Mouse (Mus musculus): ENCODE measurements around the gene Ocln. TPM values are rescaled to one million over a fixed set of nuclear protein-coding genes. Genes with fewer than 3 reads are reported as not detected.

Gene Ocln
- polyA plus RNA-seq, 1 experiment, result 0.62 TPM

DNA sequence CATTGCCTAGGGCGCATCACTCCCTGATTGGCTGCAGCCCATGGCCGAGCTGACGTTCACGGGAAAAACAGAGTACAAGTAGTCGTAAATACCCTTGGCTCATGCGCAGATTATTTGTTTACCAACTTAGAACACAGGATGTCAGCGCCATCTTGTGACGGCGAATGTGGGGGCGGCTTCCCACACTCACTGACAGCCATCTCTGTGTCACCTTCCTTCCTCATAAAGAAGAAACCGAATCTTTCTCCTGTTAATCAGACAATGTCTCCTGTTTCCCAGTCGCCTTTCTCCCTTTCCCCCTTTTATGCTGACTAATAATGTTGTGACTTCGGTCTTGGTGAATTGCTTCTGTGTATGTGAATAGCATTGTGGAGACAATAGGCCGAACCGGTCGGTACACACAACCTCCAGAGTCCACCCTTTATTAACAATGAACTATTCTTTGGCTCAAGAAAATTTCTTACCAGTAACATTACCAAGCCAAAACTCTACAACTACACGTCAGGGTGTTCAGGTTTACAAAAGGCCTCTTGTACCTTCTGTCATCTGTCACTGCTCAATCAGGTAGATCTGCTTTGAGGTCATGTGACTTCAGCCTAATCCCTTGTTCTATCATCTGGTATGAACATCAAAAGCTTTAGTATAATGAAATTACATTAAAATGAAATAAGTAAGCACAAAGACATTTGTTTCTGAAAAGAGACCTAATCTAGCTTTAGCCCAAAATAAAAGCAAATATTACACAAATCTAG, 41.7 kb upstream of the Ocln start:
- no peaks in the 10 kb centered on the region for H3K36me3 ChIP-seq (ENCODE audit: control insufficient read depth, insufficient read depth, low read length)
- H3K27ac ChIP-seq (ENCODE audit: control insufficient read depth, insufficient read depth, low read length), result peak overlapping the region; percentile 51; the same call in 1 of the 2 replicates
- WGBS, result 57% methylated on average over 13 of the region's 17 CpGs
- H3K27me3 ChIP-seq (ENCODE audit: control insufficient read depth, insufficient read depth, low read length), result no peaks in the 10 kb centered on the region
- peak; percentile 14 for DNase-seq
- TF ChIP-seq CTCF (IDR thresholded peaks at IDR 0.05; ENCODE audit: borderline replicate concordance, control insufficient read depth, extremely low read depth, insufficient read depth, low read length, poor library complexity) (no peak), POLR2A (IDR thresholded peaks at IDR 0.05; ENCODE audit: control insufficient read depth, extremely low read depth, insufficient read depth, low read length, poor library complexity) (no peak)
- H3K4me1 ChIP-seq (replicated peaks; ENCODE audit: control insufficient read depth, insufficient read depth, low read length), result no peaks in the 10 kb centered on the region
- no peak overlapping the region for H3K4me3 ChIP-seq (ENCODE audit: control insufficient read depth, insufficient read depth, low read length)

DNA sequence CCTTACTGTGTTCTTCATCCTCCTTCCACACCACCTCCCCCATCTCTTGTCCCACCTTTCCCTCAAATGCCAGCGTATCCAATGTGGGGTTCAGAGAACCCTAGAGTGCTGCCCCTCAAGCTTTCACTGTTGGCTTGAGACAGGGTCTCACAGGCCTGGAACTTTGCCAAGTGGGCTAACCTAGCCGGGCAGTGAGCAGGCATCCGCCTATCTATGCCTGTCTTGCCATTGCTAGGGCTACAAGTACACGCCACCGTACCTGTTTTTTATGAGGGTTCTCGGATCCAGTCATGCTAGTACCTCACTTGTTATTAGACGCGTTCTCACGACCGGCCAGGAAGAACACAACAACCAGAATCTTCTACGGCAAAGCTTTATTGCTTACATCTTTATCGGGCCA, 36.1 kb upstream of the Ocln start:
- TF ChIP-seq POLR2A (IDR thresholded peaks at IDR 0.05; ENCODE audit: control insufficient read depth, extremely low read depth, insufficient read depth, low read length, poor library complexity) (no peak), CTCF (IDR thresholded peaks at IDR 0.05; ENCODE audit: borderline replicate concordance, control insufficient read depth, extremely low read depth, insufficient read depth, low read length, poor library complexity) (no peak)
- DNase-seq, result no peak
- 68% methylated on average over 12 of the region's 12 CpGs for WGBS
- Histone ChIP-seq H3K4me1 (replicated peaks; ENCODE audit: control insufficient read depth, insufficient read depth, low read length) (peaks cover 5% of the 10 kb centered on the region; the same call in 1 of the 2 replicates), H3K27ac (ENCODE audit: control insufficient read depth, insufficient read depth, low read length) (peak overlapping the region; percentile 91), H3K36me3 (ENCODE audit: control insufficient read depth, insufficient read depth, low read length) (no peaks in the 10 kb centered on the region; the same call in 1 of the 2 replicates), H3K4me3 (ENCODE audit: control insufficient read depth, insufficient read depth, low read length) (peak overlapping the region; percentile 86), H3K27me3 (ENCODE audit: control insufficient read depth, insufficient read depth, low read length) (no peaks in the 10 kb centered on the region)

DNA sequence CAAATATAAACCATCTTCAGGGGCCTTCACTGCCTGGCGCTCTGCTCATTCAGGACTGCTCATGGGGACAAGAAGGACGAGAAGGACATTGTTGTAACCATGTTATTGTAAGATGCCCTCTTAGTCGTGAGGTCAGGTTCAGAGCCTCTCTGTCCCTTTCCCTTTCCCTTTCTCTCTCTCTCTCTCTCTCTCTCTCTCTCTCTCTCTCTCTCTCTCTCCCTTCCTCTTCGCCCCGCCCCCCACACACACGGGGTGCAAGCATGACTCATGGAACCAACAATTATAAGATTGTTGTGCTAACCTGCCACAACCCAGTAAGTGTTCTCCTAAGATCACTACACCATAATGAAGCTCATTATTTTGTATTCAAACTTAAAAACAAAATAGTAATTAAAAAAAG, 29.6 kb upstream of the Ocln start:
- Histone ChIP-seq H3K4me3 (ENCODE audit: control insufficient read depth, insufficient read depth, low read length) (no peak overlapping the region), H3K27me3 (ENCODE audit: control insufficient read depth, insufficient read depth, low read length) (no peaks in the 10 kb centered on the region), H3K36me3 (ENCODE audit: control insufficient read depth, insufficient read depth, low read length) (no peaks in the 10 kb centered on the region), H3K4me1 (replicated peaks; ENCODE audit: control insufficient read depth, insufficient read depth, low read length) (no peaks in the 10 kb centered on the region), H3K27ac (ENCODE audit: control insufficient read depth, insufficient read depth, low read length) (no peak overlapping the region)
- 59% methylated on average over 6 of the region's 6 CpGs for WGBS
- TF ChIP-seq CTCF (IDR thresholded peaks at IDR 0.05; ENCODE audit: borderline replicate concordance, control insufficient read depth, extremely low read depth, insufficient read depth, low read length, poor library complexity), result no peak
- no peak for TF ChIP-seq POLR2A (IDR thresholded peaks at IDR 0.05; ENCODE audit: control insufficient read depth, extremely low read depth, insufficient read depth, low read length, poor library complexity)
- no peak for DNase-seq

DNA sequence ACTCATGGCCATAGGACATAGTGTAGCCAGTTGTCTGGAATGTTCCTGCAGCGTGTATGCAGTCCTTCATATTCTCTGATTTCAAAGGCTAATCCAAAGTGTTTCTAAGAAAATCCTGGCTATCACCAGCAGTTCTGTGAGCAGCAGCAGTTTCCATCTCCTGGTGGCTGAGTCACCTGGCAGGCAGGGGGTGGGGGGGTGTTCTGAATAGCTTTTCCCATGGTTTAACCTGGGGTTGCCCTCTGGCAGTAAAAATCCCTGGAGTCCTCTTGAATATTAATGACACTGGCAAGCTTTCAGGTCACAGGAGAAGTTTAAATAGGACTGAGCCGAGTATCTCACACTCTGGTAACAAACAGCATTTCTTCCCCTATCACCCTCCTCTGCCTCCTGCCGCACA, 29.2 kb upstream of the Ocln start:
- no peak for DNase-seq
- Histone ChIP-seq H3K36me3 (ENCODE audit: control insufficient read depth, insufficient read depth, low read length) (no peaks in the 10 kb centered on the region), H3K4me1 (replicated peaks; ENCODE audit: control insufficient read depth, insufficient read depth, low read length) (no peaks in the 10 kb centered on the region), H3K27ac (ENCODE audit: control insufficient read depth, insufficient read depth, low read length) (no peak overlapping the region), H3K27me3 (ENCODE audit: control insufficient read depth, insufficient read depth, low read length) (no peaks in the 10 kb centered on the region), H3K4me3 (ENCODE audit: control insufficient read depth, insufficient read depth, low read length) (no peak overlapping the region)
- no peak for TF ChIP-seq CTCF (IDR thresholded peaks at IDR 0.05; ENCODE audit: borderline replicate concordance, control insufficient read depth, extremely low read depth, insufficient read depth, low read length, poor library complexity)
- TF ChIP-seq POLR2A (IDR thresholded peaks at IDR 0.05; ENCODE audit: control insufficient read depth, extremely low read depth, insufficient read depth, low read length, poor library complexity), result no peak
- WGBS, result 81% methylated on average over 3 of the region's 3 CpGs

DNA sequence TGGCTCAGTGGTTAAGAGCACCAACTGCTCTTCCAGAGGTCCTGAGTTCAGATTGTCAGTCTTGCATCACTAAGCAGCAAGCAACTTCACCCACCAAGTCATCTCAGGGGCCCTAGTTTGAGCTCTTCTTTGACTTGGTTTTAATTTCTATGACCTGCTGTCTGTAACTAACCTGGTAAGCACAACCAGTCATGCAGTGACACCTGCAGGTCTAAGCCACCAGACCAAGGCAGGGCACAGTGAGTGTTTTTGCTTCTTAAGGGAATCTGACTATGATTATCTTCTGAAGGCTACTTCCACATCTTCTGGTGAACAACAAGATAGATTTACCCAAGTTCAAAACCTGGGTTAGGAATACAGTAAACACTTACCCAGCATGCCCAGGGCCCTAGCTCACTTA, 27.4 kb upstream of the Ocln start:
- Histone ChIP-seq H3K4me3 (ENCODE audit: control insufficient read depth, insufficient read depth, low read length) (no peak overlapping the region), H3K4me1 (replicated peaks; ENCODE audit: control insufficient read depth, insufficient read depth, low read length) (no peaks in the 10 kb centered on the region), H3K27me3 (ENCODE audit: control insufficient read depth, insufficient read depth, low read length) (no peaks in the 10 kb centered on the region), H3K36me3 (ENCODE audit: control insufficient read depth, insufficient read depth, low read length) (no peaks in the 10 kb centered on the region), H3K27ac (ENCODE audit: control insufficient read depth, insufficient read depth, low read length) (no peak overlapping the region)
- no peak for DNase-seq
- TF ChIP-seq CTCF (IDR thresholded peaks at IDR 0.05; ENCODE audit: borderline replicate concordance, control insufficient read depth, extremely low read depth, insufficient read depth, low read length, poor library complexity) (no peak), POLR2A (IDR thresholded peaks at IDR 0.05; ENCODE audit: control insufficient read depth, extremely low read depth, insufficient read depth, low read length, poor library complexity) (no peak)

DNA sequence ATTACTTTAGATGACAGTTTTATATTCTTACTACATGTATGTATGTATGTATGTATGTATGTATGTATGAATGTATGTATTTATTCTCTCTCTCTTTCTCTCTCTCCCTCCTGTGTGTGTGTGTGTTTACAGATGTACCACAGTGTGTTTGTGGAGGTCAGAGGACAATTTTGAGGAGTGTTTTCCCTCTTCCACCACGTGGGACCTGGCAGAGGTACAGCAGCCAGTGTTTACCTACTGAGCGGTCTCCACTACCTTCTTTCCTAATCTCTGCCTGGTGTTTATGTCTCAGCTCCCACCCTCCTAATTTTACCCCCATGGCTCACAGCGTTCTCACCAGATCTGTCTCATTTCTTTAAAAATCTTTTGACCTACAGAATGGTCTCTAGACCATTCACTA, 26.7 kb upstream of the Ocln start:
- 80% methylated on average over 3 of the region's 3 CpGs for WGBS
- Histone ChIP-seq H3K36me3 (ENCODE audit: control insufficient read depth, insufficient read depth, low read length) (no peaks in the 10 kb centered on the region), H3K27me3 (ENCODE audit: control insufficient read depth, insufficient read depth, low read length) (no peaks in the 10 kb centered on the region), H3K4me1 (replicated peaks; ENCODE audit: control insufficient read depth, insufficient read depth, low read length) (no peaks in the 10 kb centered on the region), H3K27ac (ENCODE audit: control insufficient read depth, insufficient read depth, low read length) (no peak overlapping the region), H3K4me3 (ENCODE audit: control insufficient read depth, insufficient read depth, low read length) (no peak overlapping the region)
- DNase-seq, result no peak
- TF ChIP-seq POLR2A (IDR thresholded peaks at IDR 0.05; ENCODE audit: control insufficient read depth, extremely low read depth, insufficient read depth, low read length, poor library complexity), result no peak

DNA sequence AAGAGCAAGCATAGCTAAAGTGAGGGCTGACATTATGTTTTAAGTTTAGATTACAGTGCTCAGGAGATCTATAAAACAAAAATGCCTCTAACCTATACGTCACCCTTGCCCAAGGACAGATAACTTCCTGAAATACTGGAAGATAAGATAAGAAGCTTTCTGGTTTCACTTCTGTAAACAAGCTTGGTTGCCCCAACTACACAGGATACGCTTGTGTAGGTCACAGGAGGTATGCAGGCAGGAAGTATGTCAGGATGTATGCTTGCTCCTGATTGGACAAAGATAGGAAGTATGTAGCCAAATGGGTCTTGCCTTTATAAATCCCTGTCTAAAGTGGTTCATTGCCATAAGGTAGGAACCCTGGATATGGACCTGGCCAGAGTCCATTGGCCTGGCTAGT, 23.4 kb upstream of the Ocln start:
- no peaks in the 10 kb centered on the region for H3K4me1 ChIP-seq (replicated peaks; ENCODE audit: control insufficient read depth, insufficient read depth, low read length)
- DNase-seq, result no peak

More for the DNA sequence above, 23.4 kb upstream of the Ocln start:
- H3K27me3 ChIP-seq (ENCODE audit: control insufficient read depth, insufficient read depth, low read length), result no peaks in the 10 kb centered on the region
- WGBS, result 43% methylated on average over 2 of the region's 2 CpGs
- H3K4me3 ChIP-seq (ENCODE audit: control insufficient read depth, insufficient read depth, low read length), result no peak overlapping the region
- TF ChIP-seq CTCF (IDR thresholded peaks at IDR 0.05; ENCODE audit: borderline replicate concordance, control insufficient read depth, extremely low read depth, insufficient read depth, low read length, poor library complexity), result no peak
- no peak for TF ChIP-seq POLR2A (IDR thresholded peaks at IDR 0.05; ENCODE audit: control insufficient read depth, extremely low read depth, insufficient read depth, low read length, poor library complexity)
- H3K36me3 ChIP-seq (ENCODE audit: control insufficient read depth, insufficient read depth, low read length), result no peaks in the 10 kb centered on the region
- no peak overlapping the region for H3K27ac ChIP-seq (ENCODE audit: control insufficient read depth, insufficient read depth, low read length)

Data from thymus, adult 2 months (tissue).